Mouse (Mus musculus) T-helper 2 cell (primary cell): ENCODE data around the gene Cnfn.

Experiments used
- in situ Hi-C: fragments of 300-600 bp; cut with MboI, MseI; formaldehyde crosslinking; loops from one replicate; pipeline ENCODE4 v1.15.1; 2025; ENCODE audit warnings: high pct_unique_total_duplicates

The Cnfn gene

GRCm38 (mm10) chr7:25369058-25369749, at the start of gene Cnfn:
Gene Cnfn (minus strand): TSS chr7:25369724.
- in situ Hi-C loops: no loop called here

- in situ Hi-C loops: no loop called here
Observed at GRCm38 (mm10) chr7:25417597-25417996, 48.1 kb upstream of the Cnfn start.

GRCm38 (mm10) chr7:25412833-25413441, 43.4 kb upstream of the Cnfn start, which contains the start of gene Cxcl17:
Gene Cxcl17 (minus strand): TSS chr7:25412886.
- in situ Hi-C loops: no loop called here

GRCm38 (mm10) chr7:25411861-25412260, 42.3 kb upstream of the Cnfn start:
- in situ Hi-C loops: no loop called here

- in situ Hi-C loops: no loop called here
Observed at GRCm38 (mm10) chr7:25410969-25411615, 41.6 kb upstream of the Cnfn start.

GRCm38 (mm10) chr7:25409114-25409760, 39.7 kb upstream of the Cnfn start:
- in situ Hi-C loops: no loop called here

- in situ Hi-C loops: no loop called here
Observed at GRCm38 (mm10) chr7:25406468-25406867, 36.9 kb upstream of the Cnfn start.

- in situ Hi-C loops: no loop called here
Observed at GRCm38 (mm10) chr7:25402671-25403101, 33.2 kb upstream of the Cnfn start.

- in situ Hi-C loops: no loop called here
Observed at GRCm38 (mm10) chr7:25401986-25402385, 32.5 kb upstream of the Cnfn start.

GRCm38 (mm10) chr7:25401551-25401950, 32.0 kb upstream of the Cnfn start:
- in situ Hi-C loops: no loop called here

GRCm38 (mm10) chr7:25399028-25399427, 29.5 kb upstream of the Cnfn start:
- in situ Hi-C loops: loop anchor here (10.0 to 25.0 kb wide), 2 partner anchors 1014 to 1938 kb away; partner anchors contain the start of gene Ltbp4

- in situ Hi-C loops: loop anchor here (10.0 to 25.0 kb wide), 2 partner anchors 1014 to 1939 kb away; partner anchors contain the start of gene Ltbp4
Observed at GRCm38 (mm10) chr7:25398610-25399009, 29.1 kb upstream of the Cnfn start, which contains the start of gene Lipe. Gene Lipe (minus strand): TSS chr7:25398710.

GRCm38 (mm10) chr7:25396621-25397020, 27.1 kb upstream of the Cnfn start:
- in situ Hi-C loops: loop anchor here (10.0 to 25.0 kb wide), 2 partner anchors 1012 to 1941 kb away; partner anchors contain the start of gene Ltbp4

- in situ Hi-C loops: loop anchor here (10.0 to 25.0 kb wide), 2 partner anchors 1011 to 1941 kb away; partner anchors contain the start of gene Ltbp4
Observed at GRCm38 (mm10) chr7:25395558-25396521, 26.3 kb upstream of the Cnfn start.

- in situ Hi-C loops: loop anchor here (10.0 to 25.0 kb wide), 2 partner anchors 1010 to 1942 kb away; partner anchors contain the start of gene Ltbp4
Observed at GRCm38 (mm10) chr7:25395186-25395557, 25.6 kb upstream of the Cnfn start.

- in situ Hi-C loops: loop anchor here (10.0 to 25.0 kb wide), 2 partner anchors 1010 to 1943 kb away; partner anchors contain the start of gene Ltbp4
Observed at GRCm38 (mm10) chr7:25394754-25395153, 25.2 kb upstream of the Cnfn start.

GRCm38 (mm10) chr7:25393451-25394210, 24.1 kb upstream of the Cnfn start:
- in situ Hi-C loops: loop anchor here (10.0 to 25.0 kb wide), 2 partner anchors 1009 to 1944 kb away; partner anchors contain the start of gene Ltbp4

GRCm38 (mm10) chr7:25392851-25393250, 23.3 kb upstream of the Cnfn start:
- in situ Hi-C loops: loop anchor here (10.0 to 25.0 kb wide), 2 partner anchors 1008 to 1944 kb away; partner anchors contain the start of gene Ltbp4

- in situ Hi-C loops: loop anchor here (10.0 to 25.0 kb wide), 2 partner anchors 1007 to 1945 kb away; partner anchors contain the start of gene Ltbp4
Observed at GRCm38 (mm10) chr7:25391856-25392453, 22.4 kb upstream of the Cnfn start.
